Mouse (Mus musculus) C2C12 (cell line): ENCODE results near the gene Rnf25.

Source experiments
- CEBPB ChIP-seq: IDR thresholded peaks from one replicate; pipeline ENCODE4 v1.6.1; 2011; ENCODE audit warnings: low read depth, mild to moderate bottlenecking, control low read depth, moderate library complexity
- CTCF ChIP-seq: IDR thresholded peaks from one replicate; pipeline ENCODE4 v1.5.1; 2011; ENCODE audit not compliant: control insufficient read depth, insufficient read depth, insufficient read length
- FOSL1 ChIP-seq: IDR thresholded peaks from one replicate; pipeline ENCODE4 v1.8.0; 2011; ENCODE audit warnings: mild to moderate bottlenecking, low read length; ENCODE audit not compliant: poor library complexity, insufficient read depth, severe bottlenecking
- MAX ChIP-seq: IDR thresholded peaks from one replicate; pipeline ENCODE4 v1.6.1; 2011; ENCODE audit warnings: mild to moderate bottlenecking, control low read depth
- MYOD1 ChIP-seq: IDR thresholded peaks from one replicate; pipeline ENCODE4 v1.6.1; 2011; ENCODE audit warnings: low read depth; ENCODE audit not compliant: control insufficient read depth, insufficient read length
- MYOG ChIP-seq: IDR thresholded peaks from one replicate; pipeline ENCODE4 v1.6.1; 2011; ENCODE audit not compliant: control insufficient read depth, insufficient read length; ENCODE audit errors: extremely low read depth
- USF1 ChIP-seq: IDR thresholded peaks from one replicate; pipeline ENCODE4 v1.6.1; 2011; ENCODE audit warnings: low read depth, mild to moderate bottlenecking, control low read depth, moderate library complexity

- TF ChIP-seq CTCF (no peak), MYOG (no peak), CEBPB (no peak), MAX (no peak), USF1 (no peak), MYOD1 (no peak), FOSL1 (no peak)
Observed at GRCm38 (mm10) chr1:74569739-74570719, 31.2 kb downstream of the Rnf25 start.
